22 mouse cellular contexts compared by ENCODE assay signal in the genomic region with DNA sequence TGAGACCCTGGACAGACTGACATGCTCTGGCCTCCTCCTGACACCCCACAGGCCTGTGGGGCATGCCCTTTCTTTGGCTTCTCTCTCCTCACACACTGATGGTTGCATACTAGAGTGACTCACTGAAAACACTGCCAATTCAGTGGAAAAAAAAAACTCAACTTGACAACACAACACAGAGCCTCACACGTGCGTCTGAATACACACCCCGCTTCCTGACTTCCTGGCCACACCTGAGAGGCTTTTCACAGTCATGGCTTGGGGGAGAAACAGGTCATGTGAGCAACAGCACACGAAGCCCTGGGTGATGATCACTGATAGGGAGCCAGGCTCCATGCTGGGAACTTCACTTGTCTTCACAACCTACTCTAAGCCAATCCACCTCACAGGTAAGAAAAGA. TPM values are rescaled to one million over a fixed set of nuclear protein-coding genes. Genes with fewer than 3 reads are reported as not detected.
DNase-seq lines count a peak whose midpoint lies in the region.
"Had no signal": no experiment of that assay in that cellular context is flagged by ENCODE, and none has a peak within 500 bp of the region (broad histone marks: within the 10 kb centered on the region; RNA-seq: fewer than 3 reads in every experiment).

No protein-coding gene starts in this region.

- H3K4me3 ChIP-seq in heart, embryonic 10.5 days = no peak overlapping the region
- H3K4me3 ChIP-seq in midbrain, embryonic 10.5 days = no peak overlapping the region
- H3K4me3 ChIP-seq: embryonic facial prominence, embryonic 10.5 days; forebrain, embryonic 12.5 days; limb, embryonic 12.5 days; liver, embryonic 12.5 days; midbrain, embryonic 12.5 days; neural tube, embryonic 13.5 days had no signal

- H3K36me3 ChIP-seq in heart, embryonic 10.5 days = peaks cover 55% of the 10 kb centered on the region
- H3K36me3 ChIP-seq in midbrain, embryonic 10.5 days = peaks cover 13% of the 10 kb centered on the region; the same call in 1 of the 2 replicates

- H3K27me3 ChIP-seq in heart, embryonic 10.5 days (ENCODE audit: insufficient read depth, poor library complexity, severe bottlenecking) = peaks cover 79% of the 10 kb centered on the region
- H3K27me3 ChIP-seq in midbrain, embryonic 10.5 days (ENCODE audit: low read depth, poor library complexity, severe bottlenecking) = peaks cover 65% of the 10 kb centered on the region

- peak; percentile 84 for DNase-seq in heart, adult 11 months
- DNase-seq in heart, embryonic 10.5 days (ENCODE audit: low spot score) = no peak
- peak; percentile 10 for DNase-seq in thymus, postnatal 25 days
- no peak for DNase-seq in thymus, adult 18-20 months
- peak; percentile 65 for DNase-seq in fibroblast of lung, adult 2 months (ENCODE audit: low read depth)
- DNase-seq in c-Kit-positive CD71-positive TER-119-positive erythroid progenitor cells, embryonic 14.5 days (ENCODE audit: low spot score) = no peak
- DNase-seq in midbrain, embryonic 10.5 days (ENCODE audit: low spot score) = no peak
- DNase-seq in adrenal gland, postnatal 36 days = no peak
- DNase-seq: cerebellum, adult 8-10 months; gastrocnemius, postnatal 14 days; kidney, adult 9 months; kidney, postnatal 4 days; lung, adult 2 months; right cerebral cortex, adult 18-20 months had no signal

- no peaks in the 10 kb centered on the region for H3K9me3 ChIP-seq in heart, embryonic 10.5 days
- no peaks in the 10 kb centered on the region for H3K9me3 ChIP-seq in midbrain, embryonic 10.5 days (replicated peaks)
- H3K9me3 ChIP-seq: embryonic facial prominence, embryonic 10.5 days; forebrain, embryonic 12.5 days; limb, embryonic 12.5 days; liver, embryonic 12.5 days; midbrain, embryonic 12.5 days; neural tube, embryonic 13.5 days had no signal

- 64% methylated on average over 4 of the region's 4 CpGs for WGBS in heart, embryonic 10.5 days
- 81% methylated on average over 4 of the region's 4 CpGs for WGBS in midbrain, embryonic 10.5 days

- H3K27ac ChIP-seq in heart, embryonic 10.5 days = no peak overlapping the region
- H3K27ac ChIP-seq in midbrain, embryonic 10.5 days (replicated peaks) = no peak overlapping the region
- H3K27ac ChIP-seq: embryonic facial prominence, embryonic 10.5 days; forebrain, embryonic 12.5 days; hindbrain, postnatal 0 days; limb, embryonic 12.5 days; liver, embryonic 12.5 days; midbrain, embryonic 12.5 days; neural tube, embryonic 13.5 days had no signal

- peaks cover 55% of the 10 kb centered on the region for H3K4me1 ChIP-seq in heart, embryonic 10.5 days
- H3K4me1 ChIP-seq in midbrain, embryonic 10.5 days = peaks cover 49% of the 10 kb centered on the region

RNA-seq across cellular contexts. Expression of a gene that starts 10.5 kb away (rescaled TPM):
- 7.6 and 8.4 TPM in 2 replicates for polyA plus RNA-seq in heart, embryonic 10.5 days (2016; fragmentation: Nextera tagmentation; extraction: Ambion mirVana)
- polyA plus RNA-seq in midbrain, embryonic 10.5 days (2016; fragmentation: Nextera tagmentation; extraction: Ambion mirVana) = 4.3 and 4.9 TPM in 2 replicates
- total RNA-seq in adrenal gland, postnatal 36 days (2021) = 10 to 100 TPM; 10.6 to 12.8 TPM

RNA-seq across cellular contexts. Expression of a gene that starts 25.7 kb away (rescaled TPM):
- polyA plus RNA-seq in heart, embryonic 10.5 days (2016; fragmentation: Nextera tagmentation; extraction: Ambion mirVana) = 0.21 TPM in 1 of 2 replicates, not detected in the other
- 0.10 and 0.25 TPM in 2 replicates for polyA plus RNA-seq in midbrain, embryonic 10.5 days (2016; fragmentation: Nextera tagmentation; extraction: Ambion mirVana)
- total RNA-seq in adrenal gland, postnatal 36 days (2021) = under 1 TPM; 0.23 to 0.33 TPM
- total RNA-seq: left cerebral cortex, postnatal 10 days had no signal
- polyA plus RNA-seq: limb, embryonic 12.5 days; liver, embryonic 12.5 days had no signal

RNA-seq across cellular contexts. Expression of a gene that starts 46.9 kb away (rescaled TPM):
- polyA plus RNA-seq in heart, embryonic 10.5 days (2016; fragmentation: Nextera tagmentation; extraction: Ambion mirVana) = 50.6 and 72.2 TPM in 2 replicates
- polyA plus RNA-seq in midbrain, embryonic 10.5 days (2016; fragmentation: Nextera tagmentation; extraction: Ambion mirVana) = 82.9 and 95.7 TPM in 2 replicates
- 100 to 1,000 TPM; 112 to 138 TPM for total RNA-seq in adrenal gland, postnatal 36 days (2021)

Comparison
In these comparisons a context has a peak if more than half of its experiments do, and no peak if none do; other contexts are left out.
1. DNase-seq: peak in heart, adult 11 months (single experiment), thymus, postnatal 25 days (single experiment) and fibroblast of lung, adult 2 months (single experiment); none in heart, embryonic 10.5 days (single experiment), thymus, adult 18-20 months (0 of 2), c-Kit-positive CD71-positive TER-119-positive erythroid progenitor cells, embryonic 14.5 days (single experiment), midbrain, embryonic 10.5 days (single experiment) and adrenal gland, postnatal 36 days (0 of 2).